Mouse (Mus musculus): ENCODE measurements around the gene Ergic1. TPM values are rescaled to one million over a fixed set of nuclear protein-coding genes. Genes with fewer than 3 reads are reported as not detected.

Ergic1 gene
- polyA plus RNA-seq, 1 experiment from 2014 or later = 34.4 TPM

DNA sequence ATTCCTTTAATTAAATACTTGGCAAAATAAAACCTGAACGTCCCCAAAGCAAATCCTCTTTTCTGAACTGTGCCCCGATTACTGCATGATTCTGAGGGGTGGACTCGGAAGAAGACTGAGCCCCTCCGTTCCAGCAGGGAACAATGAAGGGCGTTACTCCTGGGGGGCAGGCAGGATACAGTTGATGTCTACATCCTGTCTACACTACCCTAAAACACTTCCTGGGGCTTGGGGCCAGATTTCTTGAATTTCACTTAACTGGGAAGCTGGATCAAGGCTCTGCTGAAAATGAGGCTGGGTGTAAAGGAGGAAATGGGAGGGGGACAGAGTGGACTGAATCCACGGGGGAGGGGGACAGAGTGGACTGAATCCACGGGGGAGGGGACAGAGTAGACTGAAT lies 13.5 kb upstream of the Ergic1 start:
- Histone ChIP-seq H3K9me3 (ENCODE audit: low read length) (no peaks in the 10 kb centered on the region), H3K4me1 (ENCODE audit: insufficient read depth) (peaks cover 11% of the 10 kb centered on the region), H3K27me3 (ENCODE audit: insufficient read depth, low read length) (no peaks in the 10 kb centered on the region), H3K4me2 (ENCODE audit: low read depth, low read length) (no peak overlapping the region), H3K36me3 (replicated peaks; ENCODE audit: insufficient read depth, low read length) (no peaks in the 10 kb centered on the region), H3K4me3 (ENCODE audit: low read depth, low read length) (no peak overlapping the region), H3K9ac (replicated peaks) (no peak overlapping the region), H3K27ac (ENCODE audit: low read depth) (0 out of 2 replicates have a peak overlapping the region, but pooled peaks have one; percentile 37)
- DNase-seq (no peak), ATAC-seq (no peak)
- 26% methylated on average over 7 of the region's 7 CpGs for WGBS (ENCODE audit: insufficient replicate concordance)
- no peak for TF ChIP-seq CTCF (IDR thresholded peaks at IDR 0.05; ENCODE audit: low read depth)
- peak; percentile 31; the same call in 1 of the 2 replicates for TF ChIP-seq EP300 (IDR thresholded peaks at IDR 0.05; ENCODE audit: low read depth)

DNA sequence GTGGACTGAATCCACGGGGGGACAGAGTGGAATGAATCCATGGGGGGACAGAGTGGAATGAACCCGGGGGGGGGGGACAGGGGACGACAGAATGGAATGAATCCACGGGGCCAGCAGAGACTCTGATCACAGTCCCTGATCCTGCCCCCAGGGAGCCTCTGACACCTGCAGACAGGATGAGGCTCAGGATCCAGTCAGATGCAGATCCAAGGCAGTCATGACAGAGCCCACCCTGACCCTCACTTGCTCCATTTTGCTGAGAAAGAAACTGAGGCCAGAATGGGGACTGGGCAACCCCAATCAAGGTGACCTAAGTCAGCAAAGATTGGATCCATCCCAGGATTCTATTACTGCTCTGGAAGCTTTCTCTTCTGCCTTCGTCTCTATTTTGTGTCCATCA lies 12.7 kb upstream of the Ergic1 start:
- peaks cover 11% of the 10 kb centered on the region for H3K4me1 ChIP-seq (ENCODE audit: insufficient read depth)
- H3K4me2 ChIP-seq (ENCODE audit: low read depth, low read length) = no peak overlapping the region

DNA sequence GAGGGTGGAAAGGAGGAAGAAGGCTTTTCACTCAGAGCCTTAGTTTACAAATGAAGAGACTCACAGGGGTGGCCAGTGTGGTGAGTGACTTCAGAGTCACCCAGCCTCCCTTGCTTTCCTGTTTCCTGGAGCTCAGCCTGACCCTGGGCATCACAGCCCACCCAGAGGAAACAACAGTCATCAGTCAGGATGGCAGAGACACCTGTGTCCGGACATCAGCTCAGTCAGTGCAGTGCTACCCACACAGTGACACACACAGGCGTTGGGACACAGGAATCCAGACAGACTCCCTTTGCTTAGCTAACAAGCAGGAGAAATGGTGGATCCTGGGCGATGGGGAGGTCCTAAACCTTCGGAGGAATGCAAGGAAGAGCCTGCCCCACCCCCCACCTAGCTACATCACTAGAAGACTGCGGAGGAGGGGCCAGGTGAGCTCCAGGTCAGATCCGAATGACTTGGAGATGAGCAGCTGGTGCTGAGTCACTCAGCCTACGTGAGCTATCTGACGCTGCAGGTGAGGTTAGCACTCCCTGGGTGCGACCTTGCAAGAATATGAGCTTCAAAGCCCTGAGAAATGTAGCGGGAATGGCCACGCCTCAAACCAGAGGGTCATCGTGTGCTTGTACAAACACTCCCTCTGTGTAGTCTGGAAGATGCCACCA lies 12.0 kb upstream of the Ergic1 start:
- Histone ChIP-seq H3K4me2 (ENCODE audit: low read depth, low read length) (no peak overlapping the region), H3K9me3 (ENCODE audit: low read length) (no peaks in the 10 kb centered on the region), H3K9ac (replicated peaks) (no peak overlapping the region), H3K27me3 (ENCODE audit: insufficient read depth, low read length) (no peaks in the 10 kb centered on the region), H3K27ac (ENCODE audit: low read depth) (no peak overlapping the region), H3K4me3 (ENCODE audit: low read depth, low read length) (no peak overlapping the region), H3K4me1 (ENCODE audit: insufficient read depth) (peaks cover 11% of the 10 kb centered on the region), H3K36me3 (replicated peaks; ENCODE audit: insufficient read depth, low read length) (no peaks in the 10 kb centered on the region)
- DNase-seq (no peak), ATAC-seq (peak; percentile 35; the same call in 1 of the 2 replicates)
- TF ChIP-seq EP300 (IDR thresholded peaks at IDR 0.05; ENCODE audit: low read depth) (no peak), CTCF (IDR thresholded peaks at IDR 0.05; ENCODE audit: low read depth) (no peak)
- 32% methylated on average over 12 of the region's 12 CpGs for WGBS (ENCODE audit: insufficient replicate concordance)

More for the DNA sequence above, 12.7 kb upstream of the Ergic1 start:
- no peak for ATAC-seq
- H3K27me3 ChIP-seq (ENCODE audit: insufficient read depth, low read length) = no peaks in the 10 kb centered on the region
- no peak overlapping the region for H3K4me3 ChIP-seq (ENCODE audit: low read depth, low read length)
- no peaks in the 10 kb centered on the region for H3K9me3 ChIP-seq (ENCODE audit: low read length)
- WGBS (ENCODE audit: insufficient replicate concordance) = 14% methylated on average over 5 of the region's 5 CpGs
- no peak overlapping the region for H3K27ac ChIP-seq (ENCODE audit: low read depth)
- no peak for DNase-seq
- no peak for TF ChIP-seq EP300 (IDR thresholded peaks at IDR 0.05; ENCODE audit: low read depth)
- TF ChIP-seq CTCF (IDR thresholded peaks at IDR 0.05; ENCODE audit: low read depth) = no peak
- no peaks in the 10 kb centered on the region for H3K36me3 ChIP-seq (replicated peaks; ENCODE audit: insufficient read depth, low read length)
- no peak overlapping the region for H3K9ac ChIP-seq (replicated peaks)

DNA sequence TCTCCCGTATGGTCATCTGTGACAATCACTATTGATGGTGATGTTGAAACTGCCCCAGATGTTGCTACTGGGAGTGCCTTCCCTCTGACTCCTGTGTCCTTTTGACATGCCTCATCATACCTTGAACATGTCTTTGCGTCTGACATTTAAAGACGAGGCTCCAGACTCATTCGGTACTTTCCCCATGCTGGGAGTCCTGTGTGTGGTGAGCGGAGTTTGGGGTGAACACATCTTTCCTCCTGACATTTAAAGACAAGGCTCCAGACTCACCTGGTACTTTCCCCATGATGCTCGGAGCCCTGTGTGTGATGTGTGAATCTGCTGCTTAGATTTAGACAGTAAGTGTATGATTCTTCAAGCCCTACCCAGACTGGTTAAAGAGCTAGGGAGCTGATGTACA lies 10.2 kb upstream of the Ergic1 start:
- H3K9ac ChIP-seq (replicated peaks) = no peak overlapping the region
- ATAC-seq = no peak
- H3K9me3 ChIP-seq (ENCODE audit: low read length) = no peaks in the 10 kb centered on the region
- WGBS (ENCODE audit: insufficient replicate concordance) = 82% methylated on average over 6 of the region's 6 CpGs
- no peak overlapping the region for H3K4me3 ChIP-seq (ENCODE audit: low read depth, low read length)
- no peaks in the 10 kb centered on the region for H3K36me3 ChIP-seq (replicated peaks; ENCODE audit: insufficient read depth, low read length)
- H3K4me2 ChIP-seq (ENCODE audit: low read depth, low read length) = no peak overlapping the region
- DNase-seq = no peak
- H3K27ac ChIP-seq (ENCODE audit: low read depth) = no peak overlapping the region
- TF ChIP-seq CTCF (IDR thresholded peaks at IDR 0.05; ENCODE audit: low read depth) (no peak), EP300 (IDR thresholded peaks at IDR 0.05; ENCODE audit: low read depth) (no peak)
- H3K27me3 ChIP-seq (ENCODE audit: insufficient read depth, low read length) = no peaks in the 10 kb centered on the region
- peaks cover 7% of the 10 kb centered on the region for H3K4me1 ChIP-seq (ENCODE audit: insufficient read depth)

DNA sequence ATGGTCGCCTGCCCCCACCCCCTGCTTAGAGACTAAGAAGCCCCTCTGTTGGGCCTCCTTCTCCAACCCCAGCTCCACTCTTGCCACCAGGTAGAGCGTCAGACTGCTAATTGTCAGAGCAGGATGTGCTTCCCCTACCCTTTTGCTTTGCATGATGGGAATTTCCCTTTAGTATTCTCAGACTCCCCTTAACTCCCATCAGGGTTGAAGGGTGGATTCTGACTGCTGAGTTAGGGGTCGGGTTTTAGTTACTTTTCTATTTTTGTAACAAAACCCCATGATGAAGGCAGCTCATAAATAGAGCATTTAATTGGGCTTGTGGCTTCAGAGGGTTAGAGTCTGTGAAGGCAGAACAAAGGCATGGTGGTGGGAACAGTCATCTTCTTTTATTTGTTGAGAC lies 8.3 kb upstream of the Ergic1 start:
- TF ChIP-seq CTCF (IDR thresholded peaks at IDR 0.05; ENCODE audit: low read depth) = no peak
- TF ChIP-seq EP300 (IDR thresholded peaks at IDR 0.05; ENCODE audit: low read depth) = no peak

DNA sequence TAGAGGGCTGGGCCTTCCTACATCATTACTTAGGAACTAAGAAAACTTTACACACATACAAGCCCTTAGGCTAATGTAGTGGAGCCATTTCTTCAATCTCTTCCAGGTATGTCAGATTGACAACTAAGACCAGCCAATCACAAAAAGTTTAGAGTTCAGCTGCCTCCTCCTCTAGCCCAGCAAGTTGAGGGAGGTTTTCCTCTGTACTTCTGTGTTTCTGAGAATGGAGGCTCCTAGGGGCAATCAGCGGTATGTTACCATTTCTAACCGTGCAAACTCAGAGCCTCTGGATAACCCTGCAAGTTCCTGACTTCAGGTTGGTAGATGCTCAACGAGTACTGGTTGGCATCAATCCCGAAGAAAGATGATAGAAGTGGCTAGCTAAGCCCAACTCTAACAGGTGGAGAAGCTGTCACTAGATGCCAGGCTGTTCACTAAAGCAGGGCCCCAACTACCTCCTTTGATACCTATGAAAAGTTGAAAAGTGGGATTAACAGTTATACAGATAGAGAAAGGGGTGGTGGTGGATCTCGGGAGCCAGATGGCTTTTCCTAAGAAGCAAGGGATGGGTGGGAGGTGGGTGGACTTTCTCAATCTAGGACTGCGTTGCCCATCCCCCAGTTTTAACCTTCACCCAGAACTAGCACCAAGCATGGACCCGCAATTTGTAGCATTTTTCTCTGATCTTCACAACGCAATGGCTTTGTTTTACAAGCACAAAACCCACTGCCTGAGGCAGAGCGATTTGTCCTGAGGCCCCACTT lies 581 bp upstream of the Ergic1 start:
- ATAC-seq = peak; percentile 7; the same call in 1 of the 2 replicates

More for the DNA sequence above, 8.3 kb upstream of the Ergic1 start:
- peaks cover 7% of the 10 kb centered on the region for H3K4me1 ChIP-seq (ENCODE audit: insufficient read depth)
- no peak overlapping the region for H3K4me2 ChIP-seq (ENCODE audit: low read depth, low read length)
- WGBS (ENCODE audit: insufficient replicate concordance) = 78% methylated on average over 3 of the region's 3 CpGs
- DNase-seq (no peak), ATAC-seq (no peak)
- H3K9me3 ChIP-seq (ENCODE audit: low read length) = no peaks in the 10 kb centered on the region
- no peak overlapping the region for H3K27ac ChIP-seq (ENCODE audit: low read depth)
- H3K4me3 ChIP-seq (ENCODE audit: low read depth, low read length) = no peak overlapping the region
- H3K27me3 ChIP-seq (ENCODE audit: insufficient read depth, low read length) = no peaks in the 10 kb centered on the region
- H3K36me3 ChIP-seq (replicated peaks; ENCODE audit: insufficient read depth, low read length) = no peaks in the 10 kb centered on the region
- H3K9ac ChIP-seq (replicated peaks) = no peak overlapping the region

More for the DNA sequence above, 581 bp upstream of the Ergic1 start:
- Histone ChIP-seq H3K4me3 (ENCODE audit: low read depth, low read length) (peak overlapping the region; percentile 66), H3K27ac (ENCODE audit: low read depth) (peak overlapping the region; percentile 66), H3K9me3 (ENCODE audit: low read length) (no peaks in the 10 kb centered on the region), H3K4me2 (ENCODE audit: low read depth, low read length) (peak overlapping the region; percentile 96), H3K4me1 (ENCODE audit: insufficient read depth) (peaks cover 32% of the 10 kb centered on the region), H3K27me3 (ENCODE audit: insufficient read depth, low read length) (no peaks in the 10 kb centered on the region), H3K36me3 (replicated peaks; ENCODE audit: insufficient read depth, low read length) (no peaks in the 10 kb centered on the region), H3K9ac (replicated peaks) (peak overlapping the region; percentile 73)
- no peak for DNase-seq
- WGBS (ENCODE audit: insufficient replicate concordance) = 33% methylated on average over 9 of the region's 9 CpGs
- TF ChIP-seq EP300 (IDR thresholded peaks at IDR 0.05; ENCODE audit: low read depth) (no peak), CTCF (IDR thresholded peaks at IDR 0.05; ENCODE audit: low read depth) (no peak)

Measured in liver, postnatal 0 days (tissue).